Mouse (Mus musculus) kidney, postnatal 10 days (tissue): ENCODE measurements around the gene Coro6.

ENCODE experiments used
- DNase-seq: peaks from one replicate; pipeline ENCODE4 v3.0.0; 2021; ENCODE audit warnings: mixed read lengths

Coro6 gene

GRCm38 (mm10) chr11:77465111-77465510 lies 2.9 kb downstream of the Coro6 start:
- DNase-seq, result no peak

- DNase-seq, result no peak
Measured at GRCm38 (mm10) chr11:77466544-77466943, 4.3 kb downstream of the Coro6 start.

- peak; percentile 88 for DNase-seq
Measured at GRCm38 (mm10) chr11:77467157-77467556, 4.9 kb downstream of the Coro6 start.

GRCm38 (mm10) chr11:77467784-77468183 lies 5.6 kb downstream of the Coro6 start:
- DNase-seq, result peak; percentile 87

- DNase-seq, result no peak
Measured at GRCm38 (mm10) chr11:77468397-77468796, 6.2 kb downstream of the Coro6 start.

- DNase-seq, result no peak
Measured at GRCm38 (mm10) chr11:77471407-77471806, 9.2 kb downstream of the Coro6 start.

- DNase-seq, result no peak
Measured at GRCm38 (mm10) chr11:77472775-77473174, 10.6 kb downstream of the Coro6 start.

GRCm38 (mm10) chr11:77476216-77476615 lies 14.0 kb downstream of the Coro6 start:
- DNase-seq, result no peak

- no peak for DNase-seq
Measured at GRCm38 (mm10) chr11:77476895-77477294, 14.7 kb downstream of the Coro6 start.

GRCm38 (mm10) chr11:77483043-77483442 lies 20.8 kb downstream of the Coro6 start:
- DNase-seq, result no peak

- no peak for DNase-seq
Measured at GRCm38 (mm10) chr11:77483510-77484255, 21.5 kb downstream of the Coro6 start.

GRCm38 (mm10) chr11:77485229-77485628 lies 23.0 kb downstream of the Coro6 start:
- no peak for DNase-seq

- DNase-seq, result peak; percentile 49
Measured at GRCm38 (mm10) chr11:77486798-77487197, 24.6 kb downstream of the Coro6 start.

- peak; percentile 49 for DNase-seq
Measured at GRCm38 (mm10) chr11:77488771-77489581, 26.8 kb downstream of the Coro6 start.

GRCm38 (mm10) chr11:77489591-77490235 lies 27.5 kb downstream of the Coro6 start, which contains the start of gene Ankrd13b:
TSS of gene Ankrd13b (minus strand) at chr11:77489678.
- peak; percentile 89 for DNase-seq

GRCm38 (mm10) chr11:77490451-77490850 lies 28.2 kb downstream of the Coro6 start:
- DNase-seq, result no peak

- DNase-seq, result peak; percentile 96
Measured at GRCm38 (mm10) chr11:77491123-77491501, 28.9 kb downstream of the Coro6 start.

- DNase-seq, result peak; percentile 86
Measured at GRCm38 (mm10) chr11:77491502-77492291, 29.5 kb downstream of the Coro6 start.

GRCm38 (mm10) chr11:77492311-77492871 lies 30.2 kb downstream of the Coro6 start:
- DNase-seq, result peak; percentile 59

GRCm38 (mm10) chr11:77492911-77493332 lies 30.7 kb downstream of the Coro6 start:
- DNase-seq, result peak; percentile 97

GRCm38 (mm10) chr11:77493512-77494343 lies 31.5 kb downstream of the Coro6 start, which contains the start of gene Git1:
TSS of gene Git1 (plus strand) at chr11:77493562.
- DNase-seq, result peak; percentile 77
